Mouse (Mus musculus): Measurements from ENCODE around the gene Specc1l. TPM values are rescaled to one million over a fixed set of nuclear protein-coding genes. Genes with fewer than 3 reads are reported as not detected.

Gene Specc1l
- polyA plus RNA-seq, 1 experiment from 2014 or later: 13.2 TPM

GRCm38 (mm10) chr10:75303324-75304048, 91.6 kb downstream of the Specc1l start:
- Histone ChIP-seq H3K27ac (peak overlapping the region; percentile 70), H3K27me3 (replicated peaks) (no peaks in the 10 kb centered on the region), H3K4me3 (no peak overlapping the region), H3K4me1 (peaks cover 64% of the 10 kb centered on the region), H3K9ac (no peak overlapping the region), H3K36me3 (peaks cover 51% of the 10 kb centered on the region), H3K4me2 (no peak overlapping the region), H3K9me3 (replicated peaks) (no peaks in the 10 kb centered on the region)
- 34% methylated on average over 8 of the region's 8 CpGs for WGBS (ENCODE audit: insufficient replicate concordance)
- ATAC-seq: no peak

GRCm38 (mm10) chr10:75304049-75304405, 92.2 kb downstream of the Specc1l start:
- H3K4me2 ChIP-seq: no peak overlapping the region
- H3K9me3 ChIP-seq (replicated peaks): no peaks in the 10 kb centered on the region
- WGBS (ENCODE audit: insufficient replicate concordance): 66% methylated on average over 5 of the region's 5 CpGs
- no peaks in the 10 kb centered on the region for H3K27me3 ChIP-seq (replicated peaks)
- no peak for ATAC-seq
- no peak overlapping the region for H3K9ac ChIP-seq
- no peak overlapping the region for H3K4me3 ChIP-seq
- H3K27ac ChIP-seq: peak overlapping the region; percentile 70
- H3K4me1 ChIP-seq: peaks cover 64% of the 10 kb centered on the region
- H3K36me3 ChIP-seq: peaks cover 51% of the 10 kb centered on the region

GRCm38 (mm10) chr10:75304413-75304812, 92.5 kb downstream of the Specc1l start:
- peaks cover 64% of the 10 kb centered on the region for H3K4me1 ChIP-seq
- WGBS (ENCODE audit: insufficient replicate concordance): 21% methylated on average over 6 of the region's 6 CpGs
- ATAC-seq: peak; percentile 53
- H3K36me3 ChIP-seq: peaks cover 51% of the 10 kb centered on the region
- no peaks in the 10 kb centered on the region for H3K9me3 ChIP-seq (replicated peaks)
- H3K4me2 ChIP-seq: no peak overlapping the region
- H3K9ac ChIP-seq: no peak overlapping the region
- H3K27me3 ChIP-seq (replicated peaks): no peaks in the 10 kb centered on the region
- peak overlapping the region; percentile 70 for H3K27ac ChIP-seq
- H3K4me3 ChIP-seq: no peak overlapping the region

- no peak overlapping the region for H3K9ac ChIP-seq
- H3K9me3 ChIP-seq (replicated peaks): no peaks in the 10 kb centered on the region
- no peak overlapping the region for H3K4me3 ChIP-seq
- 32% methylated on average over 7 of the region's 7 CpGs for WGBS (ENCODE audit: insufficient replicate concordance)
- H3K27me3 ChIP-seq (replicated peaks): no peaks in the 10 kb centered on the region
- peaks cover 50% of the 10 kb centered on the region for H3K4me1 ChIP-seq
- H3K36me3 ChIP-seq: peaks cover 59% of the 10 kb centered on the region
- peak; percentile 44 for ATAC-seq
- H3K27ac ChIP-seq: no peak overlapping the region
- no peak overlapping the region for H3K4me2 ChIP-seq
Observed at GRCm38 (mm10) chr10:75307130-75307529, 95.3 kb downstream of the Specc1l start.

DNA sequence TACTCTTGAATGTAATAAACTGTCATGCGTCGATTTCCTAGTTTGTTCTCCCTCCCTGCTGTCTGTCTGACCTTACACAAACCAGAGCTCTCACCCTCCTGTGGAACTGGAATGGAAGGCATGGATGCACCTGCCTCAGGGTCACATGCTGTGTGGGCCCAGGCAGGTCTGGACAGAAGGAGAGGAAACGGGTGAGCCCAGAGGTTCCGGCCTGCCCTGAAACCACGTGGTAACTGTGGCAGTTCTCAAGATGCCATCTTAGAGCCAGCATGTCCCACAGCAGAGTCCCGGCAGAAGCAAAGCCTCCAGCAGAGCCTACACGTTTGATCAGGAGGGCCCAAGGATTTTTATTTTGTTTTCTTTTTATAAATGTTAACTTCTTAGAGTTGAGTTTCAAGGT, 100.5 kb downstream of the Specc1l start:
- no peak overlapping the region for H3K4me2 ChIP-seq
- H3K27me3 ChIP-seq (replicated peaks): peaks cover 14% of the 10 kb centered on the region
- no peak overlapping the region for H3K9ac ChIP-seq
- peaks cover 42% of the 10 kb centered on the region for H3K36me3 ChIP-seq
- H3K9me3 ChIP-seq (replicated peaks): no peaks in the 10 kb centered on the region
- no peak overlapping the region for H3K27ac ChIP-seq
- no peak for ATAC-seq
- H3K4me3 ChIP-seq: no peak overlapping the region
- peaks cover 47% of the 10 kb centered on the region for H3K4me1 ChIP-seq
- WGBS (ENCODE audit: insufficient replicate concordance): 54% methylated on average over 7 of the region's 7 CpGs

DNA sequence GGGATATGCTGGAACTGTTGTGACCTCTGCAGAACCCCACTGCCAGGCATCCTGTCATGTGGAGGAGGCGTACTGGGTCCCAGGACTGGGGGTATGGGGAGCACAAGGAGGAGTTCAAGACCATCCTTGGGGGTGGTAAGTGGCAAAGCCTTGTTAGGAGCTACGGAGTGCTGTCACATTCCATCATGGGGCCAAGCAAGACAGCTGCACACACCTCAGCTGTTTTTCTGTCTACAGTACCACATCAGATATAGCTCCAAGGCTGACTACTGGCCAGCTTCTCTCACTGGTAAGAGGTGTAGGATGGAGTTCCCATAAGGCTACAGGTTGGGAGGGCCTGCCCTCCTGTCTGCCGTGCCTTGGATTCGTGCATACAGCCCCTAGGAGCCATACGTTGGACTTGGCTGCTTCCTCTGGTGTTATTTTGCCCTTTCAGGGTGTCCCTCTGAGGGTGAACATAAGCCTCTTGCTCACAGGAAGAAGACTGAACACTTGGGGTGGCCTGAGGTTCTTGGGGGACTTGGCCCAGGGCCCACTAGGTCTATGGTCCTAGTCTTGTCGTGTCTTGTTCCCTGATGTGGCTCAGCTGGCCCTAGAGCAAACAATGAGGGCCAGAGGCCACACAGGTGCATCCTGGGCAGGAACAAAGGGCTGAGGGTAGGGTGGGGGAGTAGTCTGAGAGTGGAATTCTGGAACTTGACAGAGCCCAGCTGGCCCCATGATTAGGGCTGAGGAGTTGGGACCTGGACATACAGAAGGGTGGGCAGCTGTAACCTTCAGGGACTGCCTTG, 102.5 kb downstream of the Specc1l start:
- Histone ChIP-seq H3K9me3 (replicated peaks) (no peaks in the 10 kb centered on the region), H3K4me3 (no peak overlapping the region), H3K4me2 (no peak overlapping the region), H3K27me3 (replicated peaks) (peaks cover 34% of the 10 kb centered on the region), H3K9ac (no peak overlapping the region), H3K4me1 (peaks cover 45% of the 10 kb centered on the region), H3K36me3 (peaks cover 22% of the 10 kb centered on the region), H3K27ac (no peak overlapping the region)
- 61% methylated on average over 6 of the region's 6 CpGs for WGBS (ENCODE audit: insufficient replicate concordance)
- ATAC-seq: no peak

- no peak overlapping the region for H3K9ac ChIP-seq
- no peak overlapping the region for H3K4me2 ChIP-seq
- H3K9me3 ChIP-seq (replicated peaks): no peaks in the 10 kb centered on the region
- WGBS (ENCODE audit: insufficient replicate concordance): 79% methylated on average over 8 of the region's 8 CpGs
- peaks cover 40% of the 10 kb centered on the region for H3K27me3 ChIP-seq (replicated peaks)
- no peak for ATAC-seq
- H3K4me1 ChIP-seq: peaks cover 51% of the 10 kb centered on the region
- H3K36me3 ChIP-seq: peaks cover 8% of the 10 kb centered on the region
- H3K4me3 ChIP-seq: no peak overlapping the region
- no peak overlapping the region for H3K27ac ChIP-seq
Observed at GRCm38 (mm10) chr10:75315756-75316155, 103.9 kb downstream of the Specc1l start.

GRCm38 (mm10) chr10:75316472-75316871, 104.6 kb downstream of the Specc1l start:
- peaks cover 2% of the 10 kb centered on the region; the same call in 1 of the 2 replicates for H3K36me3 ChIP-seq
- 13% methylated on average over 6 of the region's 9 CpGs for WGBS (ENCODE audit: insufficient replicate concordance)
- H3K27ac ChIP-seq: no peak overlapping the region
- peaks cover 51% of the 10 kb centered on the region for H3K4me1 ChIP-seq
- H3K9me3 ChIP-seq (replicated peaks): no peaks in the 10 kb centered on the region
- peaks cover 40% of the 10 kb centered on the region for H3K27me3 ChIP-seq (replicated peaks)
- H3K9ac ChIP-seq: peak overlapping the region; percentile 58; the same call in 1 of the 2 replicates
- 0 out of 2 replicates have a peak, but pooled peaks have one; percentile 6 for ATAC-seq
- H3K4me2 ChIP-seq: peak overlapping the region; percentile 75
- peak overlapping the region; percentile 60 for H3K4me3 ChIP-seq

GRCm38 (mm10) chr10:75316872-75316907, 104.8 kb downstream of the Specc1l start, which contains the start of gene Adora2a:
Gene Adora2a (plus strand): TSS chr10:75316877.
- Histone ChIP-seq H3K4me2 (peak within 1 kb of the TSS; percentile 75), H3K9me3 (replicated peaks) (no peaks in the 10 kb centered on the region), H3K27ac (0 out of 2 replicates have a peak within 1 kb of the TSS, but pooled peaks have one; percentile 20), H3K4me3 (peak within 1 kb of the TSS; percentile 60), H3K4me1 (peaks cover 51% of the 10 kb centered on the region), H3K27me3 (replicated peaks) (peaks cover 40% of the 10 kb centered on the region), H3K9ac (peak within 1 kb of the TSS; percentile 58), H3K36me3 (no peaks in the 10 kb centered on the region)
- ATAC-seq: no peak
- WGBS (ENCODE audit: insufficient replicate concordance): 0% methylated on average over 2 of the region's 4 CpGs

GRCm38 (mm10) chr10:75316908-75317761, 105.3 kb downstream of the Specc1l start:
- WGBS (ENCODE audit: insufficient replicate concordance): under 1% methylated on average over 79 of the region's 81 CpGs
- H3K27ac ChIP-seq: 0 out of 2 replicates have a peak overlapping the region, but pooled peaks have one; percentile 20

DNA sequence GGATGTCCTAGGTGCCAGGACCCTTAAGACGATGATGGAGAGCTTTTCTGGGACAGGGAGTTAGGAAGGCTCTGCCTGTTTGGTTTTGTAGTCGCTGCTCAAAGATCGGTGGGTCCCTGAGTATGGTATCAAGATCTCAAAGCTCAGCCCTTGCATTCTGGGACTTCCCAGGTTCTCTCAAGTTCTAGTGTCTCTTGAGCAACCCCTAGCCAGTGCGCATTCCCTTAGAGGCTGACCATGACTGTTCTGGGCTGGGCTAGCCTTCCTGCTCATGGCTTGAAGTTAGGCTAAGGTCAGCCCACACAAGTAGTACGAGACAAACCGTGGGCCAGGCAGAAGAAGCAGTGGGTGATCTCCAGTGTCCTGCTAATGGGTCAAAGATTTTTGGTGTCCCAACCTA, 106.3 kb downstream of the Specc1l start:
- H3K36me3 ChIP-seq: no peaks in the 10 kb centered on the region
- no peaks in the 10 kb centered on the region for H3K9me3 ChIP-seq (replicated peaks)
- peak overlapping the region; percentile 75 for H3K4me2 ChIP-seq
- H3K9ac ChIP-seq: no peak overlapping the region
- 57% methylated on average over 6 of the region's 6 CpGs for WGBS (ENCODE audit: insufficient replicate concordance)
- peaks cover 40% of the 10 kb centered on the region for H3K27me3 ChIP-seq (replicated peaks)
- H3K4me1 ChIP-seq: peaks cover 40% of the 10 kb centered on the region
- ATAC-seq: no peak
- H3K27ac ChIP-seq: no peak overlapping the region
- H3K4me3 ChIP-seq: peak overlapping the region; percentile 60

More at GRCm38 (mm10) chr10:75316908-75317761, 105.3 kb downstream of the Specc1l start:
- peaks cover 40% of the 10 kb centered on the region for H3K27me3 ChIP-seq (replicated peaks)
- peak; percentile 40; the same call in 1 of the 2 replicates for ATAC-seq
- H3K36me3 ChIP-seq: no peaks in the 10 kb centered on the region
- H3K4me2 ChIP-seq: peak overlapping the region; percentile 75
- H3K4me1 ChIP-seq: peaks cover 51% of the 10 kb centered on the region
- H3K4me3 ChIP-seq: peak overlapping the region; percentile 60
- H3K9me3 ChIP-seq (replicated peaks): no peaks in the 10 kb centered on the region
- H3K9ac ChIP-seq: peak overlapping the region; percentile 58

GRCm38 (mm10) chr10:75320321-75320720, 108.4 kb downstream of the Specc1l start:
- no peaks in the 10 kb centered on the region for H3K36me3 ChIP-seq
- no peak overlapping the region for H3K4me3 ChIP-seq
- no peak overlapping the region for H3K27ac ChIP-seq
- 23% methylated on average over 4 of the region's 4 CpGs for whole genome bisulfite sequencing (ENCODE audit: insufficient replicate concordance)
- H3K4me2 ChIP-seq: no peak overlapping the region
- H3K9me3 ChIP-seq (replicated peaks): no peaks in the 10 kb centered on the region
- no peak for ATAC-seq
- H3K9ac ChIP-seq: no peak overlapping the region
- H3K27me3 ChIP-seq (replicated peaks): peaks cover 40% of the 10 kb centered on the region
- H3K4me1 ChIP-seq: peaks cover 27% of the 10 kb centered on the region
